Comparison of ENCODE assay signal across 9 mouse cellular contexts in genomic region chr2:28908389-28909153, GRCm38 (mm10). TPM values are rescaled to one million over a fixed set of nuclear protein-coding genes. Genes with fewer than 3 reads are reported as not detected.
DNase-seq lines count a peak whose midpoint lies in the region; ATAC-seq and TF ChIP-seq lines count a peak whose summit lies in the region.
"Had no signal": no experiment of that assay in that cellular context is flagged by ENCODE, and none has a peak within 500 bp of the region (broad histone marks: within the 10 kb centered on the region; RNA-seq: fewer than 3 reads in every experiment).

No protein-coding gene starts in this region.

- 6% methylated on average over 39 of the region's 39 CpGs for WGBS in liver, adult 2 months
- WGBS in forebrain, embryonic 11.5 days, result 1% methylated on average over 39 of the region's 39 CpGs
- WGBS in hindbrain, embryonic 16.5 days, result under 1% methylated on average over 32 of the region's 39 CpGs
- WGBS in midbrain, embryonic 12.5 days, result 1% methylated on average over 39 of the region's 39 CpGs

- TF ChIP-seq CTCF in liver, adult 2 months (IDR thresholded peaks at IDR 0.05; ENCODE audit: low read depth, low read length), result no peak

- H3K36me3 ChIP-seq in liver, adult 2 months (ENCODE audit: control insufficient read depth, insufficient read depth, low read length), result no peaks in the 10 kb centered on the region
- H3K36me3 ChIP-seq in forebrain, embryonic 11.5 days (ENCODE audit: control insufficient read depth, insufficient read depth, low read length), result no peaks in the 10 kb centered on the region; the same call in 1 of the 2 replicates
- H3K36me3 ChIP-seq in hindbrain, embryonic 16.5 days (ENCODE audit: control insufficient read depth, insufficient read depth, low read length), result peaks cover 7% of the 10 kb centered on the region; the same call in 1 of the 2 replicates
- peaks cover 12% of the 10 kb centered on the region; the same call in 1 of the 2 replicates for H3K36me3 ChIP-seq in midbrain, embryonic 12.5 days

- peaks cover 15% of the 10 kb centered on the region for H3K27me3 ChIP-seq in liver, adult 2 months (ENCODE audit: control insufficient read depth, insufficient read depth, low read length)
- peaks cover 93% of the 10 kb centered on the region for H3K27me3 ChIP-seq in forebrain, embryonic 11.5 days (ENCODE audit: control insufficient read depth, insufficient read depth, low read length)
- H3K27me3 ChIP-seq in hindbrain, embryonic 16.5 days (replicated peaks; ENCODE audit: control insufficient read depth, insufficient read depth, low read length), result peaks cover 69% of the 10 kb centered on the region
- peaks cover 99% of the 10 kb centered on the region for H3K27me3 ChIP-seq in midbrain, embryonic 12.5 days
- H3K27me3 ChIP-seq: Patski had no signal

- H3K27ac ChIP-seq in liver, adult 2 months (replicated peaks; ENCODE audit: insufficient read depth, low read depth, low read length), result no peak overlapping the region
- no peak overlapping the region for H3K27ac ChIP-seq in forebrain, embryonic 11.5 days (ENCODE audit: low read depth, low read length)
- peak overlapping the region; percentile 68 for H3K27ac ChIP-seq in hindbrain, embryonic 16.5 days (ENCODE audit: low read depth, low read length)
- peak overlapping the region; percentile 84 for H3K27ac ChIP-seq in midbrain, embryonic 12.5 days (replicated peaks)

- no peaks in the 10 kb centered on the region for H3K9me3 ChIP-seq in forebrain, embryonic 11.5 days (ENCODE audit: control insufficient read depth, low read length)
- H3K9me3 ChIP-seq in hindbrain, embryonic 16.5 days (ENCODE audit: control insufficient read depth, low read length), result no peaks in the 10 kb centered on the region
- H3K9me3 ChIP-seq in midbrain, embryonic 12.5 days, result no peaks in the 10 kb centered on the region

- H3K4me2 ChIP-seq in forebrain, embryonic 11.5 days (ENCODE audit: low read depth, low read length, severe bottlenecking), result peak overlapping the region; percentile 27
- peak overlapping the region; percentile 45 for H3K4me2 ChIP-seq in hindbrain, embryonic 16.5 days (ENCODE audit: low read length)
- H3K4me2 ChIP-seq in midbrain, embryonic 12.5 days (replicated peaks), result peak overlapping the region; percentile 54

- no peak for TF ChIP-seq POLR2A in liver, adult 2 months (IDR thresholded peaks at IDR 0.05; ENCODE audit: extremely low read depth, insufficient read depth, low read length)

- peak overlapping the region; percentile 23 for H3K9ac ChIP-seq in liver, adult 2 months (ENCODE audit: low read depth, low read length)
- H3K9ac ChIP-seq in forebrain, embryonic 11.5 days (ENCODE audit: low read length), result no peak overlapping the region
- peak overlapping the region; percentile 48 for H3K9ac ChIP-seq in hindbrain, embryonic 16.5 days (ENCODE audit: low read depth, low read length)
- peak overlapping the region; percentile 51 for H3K9ac ChIP-seq in midbrain, embryonic 12.5 days (replicated peaks)

- H3K79me2 ChIP-seq in liver, adult 2 months (ENCODE audit: control insufficient read depth, insufficient read depth, low read length), result no peaks in the 10 kb centered on the region

- peaks cover 9% of the 10 kb centered on the region; the same call in 1 of the 2 replicates for H3K4me1 ChIP-seq in liver, adult 2 months (ENCODE audit: control insufficient read depth, insufficient read depth, low read length)
- peaks cover 40% of the 10 kb centered on the region for H3K4me1 ChIP-seq in forebrain, embryonic 11.5 days (replicated peaks; ENCODE audit: control insufficient read depth, insufficient read depth, low read length)
- peaks cover 16% of the 10 kb centered on the region for H3K4me1 ChIP-seq in hindbrain, embryonic 16.5 days (ENCODE audit: control insufficient read depth, insufficient read depth, low read depth, low read length)
- peaks cover 66% of the 10 kb centered on the region for H3K4me1 ChIP-seq in midbrain, embryonic 12.5 days

- peak; percentile 71 for ATAC-seq in forebrain, embryonic 11.5 days (replicated peaks; ENCODE audit: low FRiP score)
- ATAC-seq in hindbrain, embryonic 16.5 days, result peak; percentile 82
- peak; percentile 78 for ATAC-seq in midbrain, embryonic 12.5 days (ENCODE audit: low FRiP score, low read depth)
- ATAC-seq: Patski had no signal

- peak overlapping the region; percentile 17; the same call in 1 of the 2 replicates for H3K4me3 ChIP-seq in liver, adult 2 months (ENCODE audit: insufficient read depth, low read depth, low read length)
- no peak overlapping the region for H3K4me3 ChIP-seq in forebrain, embryonic 11.5 days (ENCODE audit: low read depth, low read length)
- H3K4me3 ChIP-seq in hindbrain, embryonic 16.5 days (ENCODE audit: low read length), result peak overlapping the region; percentile 16
- H3K4me3 ChIP-seq in midbrain, embryonic 12.5 days, result peak overlapping the region; percentile 42

- peak; percentile 52 for DNase-seq in liver, adult 2 months (ENCODE audit: extremely low read depth, low read depth, low spot score)
- DNase-seq in liver, result no peak
- DNase-seq in forebrain, embryonic 11.5 days (ENCODE audit: low spot score), result peak; percentile 75
- DNase-seq in layer of hippocampus, adult 8-10 months (ENCODE audit: low spot score in 2 of 2), result no peak
- no peak for DNase-seq in spleen, postnatal 14 days (ENCODE audit: low spot score in 2 of 2)
- DNase-seq in layer of hippocampus, adult 18-20 months (ENCODE audit: low spot score in 2 of 2), result no peak

RNA-seq across cellular contexts. Expression of gene Barhl1, which starts 7.9 kb away (rescaled TPM):
- total RNA-seq in liver, adult 2 months (2014; rRNA removed), result not detected in 2 replicates
- polyA plus RNA-seq in liver, adult 2 months (2012; rRNA removed), result 0.32 and 0.37 TPM in 2 replicates
- polyA plus RNA-seq in forebrain, embryonic 11.5 days (2014; fragmentation: Nextera tagmentation; extraction: Ambion mirVana), result 2.2 and 3.5 TPM in 2 replicates
- polyA plus RNA-seq in hindbrain, embryonic 16.5 days (2015; fragmentation: Nextera tagmentation; extraction: Ambion mirVana), result 27.3 and 29.3 TPM in 2 replicates
- 32.5 and 47.4 TPM in 2 replicates for polyA plus RNA-seq in midbrain, embryonic 12.5 days (2016; fragmentation: Nextera tagmentation; extraction: Ambion mirVana)
- not detected for total RNA-seq in layer of hippocampus, adult 8-10 months (2022)
- not detected for total RNA-seq in layer of hippocampus, adult 18-20 months (2021)

Comparison
In these comparisons a context has a peak if more than half of its experiments do, and no peak if none do; other contexts are left out.
1. DNase-seq: peak in liver, adult 2 months (single experiment) and forebrain, embryonic 11.5 days (single experiment); none in liver (single experiment), layer of hippocampus, adult 8-10 months (0 of 2), spleen, postnatal 14 days (0 of 2) and layer of hippocampus, adult 18-20 months (0 of 2).
2. H3K27ac ChIP-seq: peak in hindbrain, embryonic 16.5 days (single experiment) and midbrain, embryonic 12.5 days (single experiment); none in liver, adult 2 months (single experiment) and forebrain, embryonic 11.5 days (single experiment).
3. Peak in every context shown above with its lines, with median percentiles within 50 percentile points of each other: ATAC-seq and H3K4me2 ChIP-seq.